Mouse (Mus musculus) fibroblast of lung, adult 2 months (primary cell): ENCODE measurements around the gene Cdr2.
"Not testable (repeated sequence)": the region's sequence is repeated elsewhere in the genome, so short reads cannot be mapped to it uniquely, and the experiment has no call there.

ENCODE experiments used
- DNase-seq: peaks from one replicate; pipeline ENCODE4 v3.0.0-alpha.2; 2011; ENCODE audit warnings: low read depth

The Cdr2 gene

GRCm38 (mm10) chr7:120970112-120970511, 12.0 kb downstream of the Cdr2 start:
- DNase-seq, result no peak

GRCm38 (mm10) chr7:120969221-120969620, 12.9 kb downstream of the Cdr2 start:
- no peak for DNase-seq

GRCm38 (mm10) chr7:120963126-120963525, 19.0 kb downstream of the Cdr2 start:
- no peak for DNase-seq

GRCm38 (mm10) chr7:120961893-120962292, 20.2 kb downstream of the Cdr2 start:
- no peak for DNase-seq

- DNase-seq, result no peak
Measured at GRCm38 (mm10) chr7:120960601-120961000, 21.5 kb downstream of the Cdr2 start.

GRCm38 (mm10) chr7:120960116-120960515, 22.0 kb downstream of the Cdr2 start:
- no peak for DNase-seq

GRCm38 (mm10) chr7:120953591-120953990, 28.5 kb downstream of the Cdr2 start:
- DNase-seq, result not testable (repeated sequence)

GRCm38 (mm10) chr7:120943936-120944509, 38.1 kb downstream of the Cdr2 start:
- no peak for DNase-seq

- no peak for DNase-seq
Measured at GRCm38 (mm10) chr7:120942506-120942905, 39.6 kb downstream of the Cdr2 start.

GRCm38 (mm10) chr7:120941214-120941613, 40.9 kb downstream of the Cdr2 start:
- no peak for DNase-seq

- DNase-seq, result no peak
Measured at GRCm38 (mm10) chr7:120940343-120940742, 41.8 kb downstream of the Cdr2 start.

- no peak for DNase-seq
Measured at GRCm38 (mm10) chr7:120938206-120938605, 43.9 kb downstream of the Cdr2 start.

GRCm38 (mm10) chr7:120936522-120936921, 45.6 kb downstream of the Cdr2 start:
- no peak for DNase-seq

- peak; percentile 27 for DNase-seq
Measured at GRCm38 (mm10) chr7:120934716-120935115, 47.4 kb downstream of the Cdr2 start.

- DNase-seq, result no peak
Measured at GRCm38 (mm10) chr7:120933680-120934195, 48.4 kb downstream of the Cdr2 start.

- no peak for DNase-seq
Measured at GRCm38 (mm10) chr7:120933110-120933509, 49.0 kb downstream of the Cdr2 start.

- peak; percentile 76 for DNase-seq
Measured at GRCm38 (mm10) chr7:120918526-120918962, 63.6 kb downstream of the Cdr2 start.

- DNase-seq, result peak; percentile 96
Measured at GRCm38 (mm10) chr7:120917592-120918461, 64.3 kb downstream of the Cdr2 start, which contains the start of gene Polr3e. Polr3e (plus strand) TSS chr7:120917744.

- no peak for DNase-seq
Measured at GRCm38 (mm10) chr7:120917279-120917591, 64.9 kb downstream of the Cdr2 start.

- no peak for DNase-seq
Measured at GRCm38 (mm10) chr7:120916262-120916875, 65.7 kb downstream of the Cdr2 start.

- DNase-seq, result no peak
Measured at GRCm38 (mm10) chr7:120913332-120913731, 68.8 kb downstream of the Cdr2 start.

GRCm38 (mm10) chr7:120911268-120911667, 70.8 kb downstream of the Cdr2 start:
- DNase-seq, result not testable (repeated sequence)

- not testable (repeated sequence) for DNase-seq
Measured at GRCm38 (mm10) chr7:120910172-120910571, 71.9 kb downstream of the Cdr2 start.
